Mouse (Mus musculus): Measurements from ENCODE around the gene Pced1b. TPM values are rescaled to one million over a fixed set of nuclear protein-coding genes. Genes with fewer than 3 reads are reported as not detected.

Gene Pced1b
- polyA plus RNA-seq, 1 experiment from 2014 or later: 4.5 TPM

- no peak overlapping the region for H3K4me3 ChIP-seq (ENCODE audit: low read length)
- H3K4me2 ChIP-seq (ENCODE audit: low read length): no peak overlapping the region
- peaks cover 3% of the 10 kb centered on the region for H3K4me1 ChIP-seq (ENCODE audit: control insufficient read depth, insufficient read depth, low read depth, low read length)
- H3K27ac ChIP-seq (ENCODE audit: low read depth, low read length): no peak overlapping the region
- no peak overlapping the region for H3K9ac ChIP-seq (ENCODE audit: low read depth, low read length)
- H3K9me3 ChIP-seq (ENCODE audit: control insufficient read depth, low read length): no peaks in the 10 kb centered on the region
- H3K27me3 ChIP-seq (replicated peaks; ENCODE audit: control insufficient read depth, insufficient read depth, low read length): no peaks in the 10 kb centered on the region
- H3K36me3 ChIP-seq (ENCODE audit: control insufficient read depth, insufficient read depth, low read length): no peaks in the 10 kb centered on the region
- WGBS: 85% methylated on average over 8 of the region's 8 CpGs
- ATAC-seq: no peak
Measured at GRCm38 (mm10) chr15:97252493-97253034, 5.7 kb downstream of the Pced1b start.

- no peaks in the 10 kb centered on the region for H3K9me3 ChIP-seq (ENCODE audit: control insufficient read depth, low read length)
- no peak overlapping the region for H3K9ac ChIP-seq (ENCODE audit: low read depth, low read length)
- 96% methylated on average over 4 of the region's 4 CpGs for WGBS
- ATAC-seq: no peak
- no peak overlapping the region for H3K4me2 ChIP-seq (ENCODE audit: low read length)
- no peaks in the 10 kb centered on the region for H3K27me3 ChIP-seq (replicated peaks; ENCODE audit: control insufficient read depth, insufficient read depth, low read length)
- H3K27ac ChIP-seq (ENCODE audit: low read depth, low read length): no peak overlapping the region
- H3K36me3 ChIP-seq (ENCODE audit: control insufficient read depth, insufficient read depth, low read length): no peaks in the 10 kb centered on the region
- no peaks in the 10 kb centered on the region for H3K4me1 ChIP-seq (ENCODE audit: control insufficient read depth, insufficient read depth, low read depth, low read length)
- no peak overlapping the region for H3K4me3 ChIP-seq (ENCODE audit: low read length)
Measured at GRCm38 (mm10) chr15:97254375-97254774, 7.5 kb downstream of the Pced1b start.

GRCm38 (mm10) chr15:97255800-97256199 lies 8.9 kb downstream of the Pced1b start:
- WGBS: 91% methylated on average over 3 of the region's 3 CpGs
- Histone ChIP-seq H3K27me3 (replicated peaks; ENCODE audit: control insufficient read depth, insufficient read depth, low read length) (no peaks in the 10 kb centered on the region), H3K4me3 (ENCODE audit: low read length) (no peak overlapping the region), H3K4me2 (ENCODE audit: low read length) (no peak overlapping the region), H3K27ac (ENCODE audit: low read depth, low read length) (no peak overlapping the region), H3K9ac (ENCODE audit: low read depth, low read length) (no peak overlapping the region), H3K4me1 (ENCODE audit: control insufficient read depth, insufficient read depth, low read depth, low read length) (no peaks in the 10 kb centered on the region), H3K36me3 (ENCODE audit: control insufficient read depth, insufficient read depth, low read length) (no peaks in the 10 kb centered on the region), H3K9me3 (ENCODE audit: control insufficient read depth, low read length) (no peaks in the 10 kb centered on the region)
- ATAC-seq: no peak

GRCm38 (mm10) chr15:97256411-97256810 lies 9.5 kb downstream of the Pced1b start:
- Histone ChIP-seq H3K4me2 (ENCODE audit: low read length) (no peak overlapping the region), H3K4me1 (ENCODE audit: control insufficient read depth, insufficient read depth, low read depth, low read length) (no peaks in the 10 kb centered on the region), H3K36me3 (ENCODE audit: control insufficient read depth, insufficient read depth, low read length) (no peaks in the 10 kb centered on the region), H3K9me3 (ENCODE audit: control insufficient read depth, low read length) (no peaks in the 10 kb centered on the region), H3K9ac (ENCODE audit: low read depth, low read length) (no peak overlapping the region), H3K27ac (ENCODE audit: low read depth, low read length) (no peak overlapping the region), H3K4me3 (ENCODE audit: low read length) (no peak overlapping the region), H3K27me3 (replicated peaks; ENCODE audit: control insufficient read depth, insufficient read depth, low read length) (no peaks in the 10 kb centered on the region)
- no peak for ATAC-seq
- WGBS: 93% methylated on average over 11 of the region's 11 CpGs

DNA sequence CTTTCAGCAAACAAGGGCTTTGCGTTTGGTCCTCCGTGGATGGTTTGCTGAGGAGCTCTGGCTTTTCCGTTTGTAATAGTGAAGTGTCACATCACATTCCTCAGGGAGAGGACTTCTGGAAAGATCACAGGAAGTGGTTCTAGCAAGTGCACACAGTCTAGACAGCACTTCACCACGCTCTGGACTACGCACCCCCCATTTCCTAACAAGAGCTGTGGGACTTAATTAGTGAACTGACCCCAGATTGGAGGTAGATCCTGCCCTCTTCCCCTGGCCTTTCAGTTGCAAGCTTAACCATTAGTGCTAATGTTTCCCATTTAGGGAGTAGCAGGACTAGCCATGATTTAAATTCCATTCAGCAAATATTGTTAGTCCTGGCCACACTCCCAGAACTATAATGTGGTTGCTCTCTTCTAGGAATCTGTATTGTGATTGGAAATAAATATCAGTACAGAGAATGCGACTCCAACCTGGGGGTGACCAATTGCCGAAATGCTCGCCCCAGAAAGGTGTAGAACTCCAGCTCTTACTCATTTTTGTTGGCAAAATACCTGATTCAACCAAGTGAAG lies 10.4 kb downstream of the Pced1b start:
- Histone ChIP-seq H3K4me3 (ENCODE audit: low read length) (no peak overlapping the region), H3K36me3 (ENCODE audit: control insufficient read depth, insufficient read depth, low read length) (no peaks in the 10 kb centered on the region), H3K4me1 (ENCODE audit: control insufficient read depth, insufficient read depth, low read depth, low read length) (no peaks in the 10 kb centered on the region), H3K27me3 (replicated peaks; ENCODE audit: control insufficient read depth, insufficient read depth, low read length) (no peaks in the 10 kb centered on the region), H3K9ac (ENCODE audit: low read depth, low read length) (no peak overlapping the region), H3K9me3 (ENCODE audit: control insufficient read depth, low read length) (no peaks in the 10 kb centered on the region), H3K27ac (ENCODE audit: low read depth, low read length) (no peak overlapping the region), H3K4me2 (ENCODE audit: low read length) (no peak overlapping the region)
- no peak for ATAC-seq
- WGBS: 73% methylated on average over 8 of the region's 8 CpGs

DNA sequence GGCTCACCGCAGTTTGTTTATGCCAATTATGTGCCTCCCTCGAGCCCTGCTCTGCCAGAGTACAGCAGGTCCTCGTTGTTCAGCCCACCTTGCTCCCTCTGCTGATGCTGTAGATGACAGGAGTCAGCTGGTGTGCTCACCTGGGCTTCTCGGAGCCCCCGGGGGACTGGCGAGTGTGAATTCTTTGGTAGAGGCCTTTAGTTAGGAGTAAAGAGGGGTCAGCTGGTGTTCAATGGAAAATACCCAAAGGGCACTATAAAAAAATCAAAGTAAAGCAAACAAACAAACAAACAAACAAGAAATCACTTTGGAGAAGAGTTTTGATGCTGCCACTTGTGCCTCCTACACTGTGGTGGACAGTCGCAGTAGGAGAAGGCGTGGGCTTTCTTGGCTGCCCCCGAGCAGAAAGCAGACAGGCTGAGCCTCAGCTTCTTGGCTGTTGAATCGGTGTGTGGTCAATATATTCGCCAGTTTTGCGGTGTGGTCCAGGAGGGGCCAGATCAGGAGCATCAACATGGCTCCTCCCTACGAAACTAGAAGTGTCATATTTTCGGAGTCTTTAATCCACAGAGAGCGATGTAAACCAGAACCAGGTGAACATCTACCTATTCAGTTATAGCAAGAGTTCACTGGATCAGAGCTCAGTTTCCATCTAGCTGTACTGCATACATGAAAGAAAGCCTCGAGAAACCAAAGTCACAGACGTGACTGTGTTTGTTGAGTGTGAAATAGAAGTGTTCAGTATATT lies 11.8 kb downstream of the Pced1b start:
- no peak overlapping the region for H3K4me2 ChIP-seq (ENCODE audit: low read length)
- ATAC-seq: no peak
- no peak overlapping the region for H3K9ac ChIP-seq (ENCODE audit: low read depth, low read length)
- no peak overlapping the region for H3K27ac ChIP-seq (ENCODE audit: low read depth, low read length)
- no peak overlapping the region for H3K4me3 ChIP-seq (ENCODE audit: low read length)
- H3K9me3 ChIP-seq (ENCODE audit: control insufficient read depth, low read length): no peaks in the 10 kb centered on the region
- H3K27me3 ChIP-seq (replicated peaks; ENCODE audit: control insufficient read depth, insufficient read depth, low read length): no peaks in the 10 kb centered on the region
- no peaks in the 10 kb centered on the region for H3K36me3 ChIP-seq (ENCODE audit: control insufficient read depth, insufficient read depth, low read length)
- no peaks in the 10 kb centered on the region for H3K4me1 ChIP-seq (ENCODE audit: control insufficient read depth, insufficient read depth, low read depth, low read length)
- 86% methylated on average over 17 of the region's 17 CpGs for WGBS

DNA sequence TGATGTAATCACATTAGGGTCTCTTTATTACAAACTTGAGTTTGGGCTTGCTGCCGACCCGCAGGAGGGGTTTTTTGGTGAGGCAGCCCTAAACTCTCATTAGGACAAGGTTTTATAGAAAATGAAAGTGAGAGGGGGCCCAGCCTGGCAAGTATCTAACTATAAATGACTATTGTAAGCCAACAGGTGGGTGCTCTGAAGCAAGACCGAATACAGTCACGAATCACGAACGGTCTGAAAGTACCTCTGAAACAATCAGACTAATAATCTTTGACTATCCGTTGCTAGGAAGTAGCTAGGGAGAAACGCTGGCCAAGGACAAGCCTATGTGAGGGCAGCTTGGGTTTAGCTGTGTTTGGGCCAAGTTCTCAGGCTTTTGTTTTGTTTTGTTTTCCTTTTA lies 12.4 kb downstream of the Pced1b start:
- Histone ChIP-seq H3K27ac (ENCODE audit: low read depth, low read length) (no peak overlapping the region), H3K9ac (ENCODE audit: low read depth, low read length) (no peak overlapping the region), H3K36me3 (ENCODE audit: control insufficient read depth, insufficient read depth, low read length) (no peaks in the 10 kb centered on the region), H3K4me3 (ENCODE audit: low read length) (no peak overlapping the region), H3K4me2 (ENCODE audit: low read length) (no peak overlapping the region), H3K27me3 (replicated peaks; ENCODE audit: control insufficient read depth, insufficient read depth, low read length) (no peaks in the 10 kb centered on the region), H3K9me3 (ENCODE audit: control insufficient read depth, low read length) (no peaks in the 10 kb centered on the region), H3K4me1 (ENCODE audit: control insufficient read depth, insufficient read depth, low read depth, low read length) (no peaks in the 10 kb centered on the region)
- 72% methylated on average over 8 of the region's 8 CpGs for WGBS
- no peak for ATAC-seq

GRCm38 (mm10) chr15:97259968-97260597 lies 13.2 kb downstream of the Pced1b start:
- Histone ChIP-seq H3K36me3 (ENCODE audit: control insufficient read depth, insufficient read depth, low read length) (no peaks in the 10 kb centered on the region), H3K4me2 (ENCODE audit: low read length) (no peak overlapping the region), H3K27me3 (replicated peaks; ENCODE audit: control insufficient read depth, insufficient read depth, low read length) (no peaks in the 10 kb centered on the region), H3K9me3 (ENCODE audit: control insufficient read depth, low read length) (no peaks in the 10 kb centered on the region), H3K27ac (ENCODE audit: low read depth, low read length) (no peak overlapping the region), H3K4me1 (ENCODE audit: control insufficient read depth, insufficient read depth, low read depth, low read length) (no peaks in the 10 kb centered on the region), H3K4me3 (ENCODE audit: low read length) (no peak overlapping the region), H3K9ac (ENCODE audit: low read depth, low read length) (no peak overlapping the region)
- 78% methylated on average over 11 of the region's 11 CpGs for WGBS
- no peak for ATAC-seq

DNA sequence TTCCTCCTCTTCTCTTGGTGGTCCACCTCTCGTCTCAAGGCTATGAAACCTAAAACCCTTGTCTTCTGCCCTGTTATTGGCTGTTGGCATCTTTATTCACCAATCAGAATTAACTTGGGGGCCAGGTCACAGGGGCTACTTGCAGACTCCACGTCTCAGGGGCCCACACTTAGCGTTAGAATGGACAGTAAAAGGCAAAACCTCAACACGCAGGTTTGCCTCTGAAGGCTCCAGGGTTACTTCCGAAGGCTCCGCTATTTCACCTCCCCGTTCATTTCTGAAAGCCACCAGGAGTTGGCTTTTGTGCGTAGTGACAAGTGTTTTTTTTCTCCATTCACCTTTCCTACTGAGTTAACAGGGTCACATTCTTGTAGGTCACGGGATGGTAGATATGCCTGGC lies 15.3 kb downstream of the Pced1b start:
- Histone ChIP-seq H3K9me3 (ENCODE audit: control insufficient read depth, low read length) (no peaks in the 10 kb centered on the region), H3K4me2 (ENCODE audit: low read length) (no peak overlapping the region), H3K9ac (ENCODE audit: low read depth, low read length) (no peak overlapping the region), H3K27ac (ENCODE audit: low read depth, low read length) (no peak overlapping the region), H3K4me3 (ENCODE audit: low read length) (no peak overlapping the region), H3K27me3 (replicated peaks; ENCODE audit: control insufficient read depth, insufficient read depth, low read length) (no peaks in the 10 kb centered on the region), H3K4me1 (ENCODE audit: control insufficient read depth, insufficient read depth, low read depth, low read length) (no peaks in the 10 kb centered on the region), H3K36me3 (ENCODE audit: control insufficient read depth, insufficient read depth, low read length) (no peaks in the 10 kb centered on the region)
- WGBS: 69% methylated on average over 9 of the region's 9 CpGs
- ATAC-seq: no peak

All from hindbrain, embryonic 16.5 days (tissue).